Mouse (Mus musculus) heart, embryonic 12.5 days (tissue): ENCODE measurements at regions not wholly inside any gene's neighbourhood (a gene's known extent, or its start where the extent isn't known, plus 50 kb on each side); places are given as distances from the start of the nearest gene placed in this dataset.

Source experiments
- ATAC-seq: fragments of 200-750 bp; cut with Nextera tagmentation; 2 replicates; pipeline ENCODE4 v1.8.0; 2017; ENCODE audit warnings: moderate TSS enrichment, moderate library complexity; ENCODE audit not compliant: insufficient number of reproducible peaks, low FRiP score
- H3K27ac ChIP-seq: fragments of 300-500 bp; sonication (generic); 2 replicates; pipeline ENCODE4 v1.5.1; 2016; ENCODE audit warnings: mild to moderate bottlenecking, moderate library complexity; ENCODE audit not compliant: poor library complexity, severe bottlenecking
- H3K27me3 ChIP-seq: fragments of 300-500 bp; sonication (generic); replicated peaks from 2 replicates; pipeline ENCODE4 v1.6.1; 2016; ENCODE audit warnings: mild to moderate bottlenecking, moderate library complexity
- H3K36me3 ChIP-seq: fragments of 300-500 bp; sonication (generic); 2 replicates; pipeline ENCODE4 v1.6.1; 2016; ENCODE audit warnings: mild to moderate bottlenecking, moderate library complexity
- H3K4me1 ChIP-seq: fragments of 300-500 bp; sonication (generic); replicated peaks from 2 replicates; pipeline ENCODE4 v1.6.1; 2016; ENCODE audit warnings: mild to moderate bottlenecking
- H3K4me2 ChIP-seq: fragments of 300-500 bp; sonication (generic); 2 replicates; pipeline ENCODE4 v1.6.1; 2016; ENCODE audit warnings: mild to moderate bottlenecking, moderate library complexity
- H3K4me3 ChIP-seq: fragments of 300-500 bp; sonication (generic); 2 replicates; pipeline ENCODE4 v1.5.1; 2016; ENCODE audit warnings: mild to moderate bottlenecking
- H3K9ac ChIP-seq: fragments of 300-500 bp; sonication (generic); 2 replicates; pipeline ENCODE4 v1.6.1; 2016; ENCODE audit warnings: mild to moderate bottlenecking, moderate library complexity
- H3K9me3 ChIP-seq: fragments of 300-500 bp; sonication (generic); replicated peaks from 2 replicates; pipeline ENCODE4 v1.6.1; 2016; ENCODE audit warnings: mild to moderate bottlenecking, moderate library complexity
- WGBS: fragments of 180-500 bp; shearing (Covaris S2); methylation state at CpG from one replicate; pipeline ENCODE4 v1.1.7; 2016; 5-methylcytosine and 5-hydroxymethylcytosine counted together

DNA sequence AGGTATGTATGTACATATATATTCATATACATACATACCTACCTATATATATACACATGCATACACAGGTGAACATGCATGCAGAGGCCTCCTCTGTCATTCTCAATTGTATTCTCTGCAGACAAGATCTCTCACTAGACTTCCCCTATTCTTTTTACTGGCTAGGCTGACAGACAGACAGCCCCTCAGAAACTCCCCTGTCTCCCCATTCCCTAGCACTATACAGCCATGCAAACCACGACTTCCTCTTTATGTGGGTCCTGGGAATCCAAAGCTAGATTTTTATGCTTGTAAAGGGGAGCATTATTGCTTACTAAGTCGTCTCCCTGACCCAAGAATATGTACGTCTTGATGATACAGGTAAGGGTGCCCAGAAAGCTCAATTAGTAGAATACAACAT lies 86.9 kb downstream of the Fam124b start:
- H3K4me2 ChIP-seq: no peak overlapping the region
- ATAC-seq: no peak
- H3K27me3 ChIP-seq: no peaks in the 10 kb centered on the region
- no peaks in the 10 kb centered on the region for H3K4me1 ChIP-seq
- no peak overlapping the region for H3K4me3 ChIP-seq
- 61% methylated on average over 3 of the region's 3 CpGs for WGBS
- no peaks in the 10 kb centered on the region for H3K9me3 ChIP-seq
- H3K36me3 ChIP-seq: no peaks in the 10 kb centered on the region
- H3K27ac ChIP-seq: no peak overlapping the region
- no peak overlapping the region for H3K9ac ChIP-seq

DNA sequence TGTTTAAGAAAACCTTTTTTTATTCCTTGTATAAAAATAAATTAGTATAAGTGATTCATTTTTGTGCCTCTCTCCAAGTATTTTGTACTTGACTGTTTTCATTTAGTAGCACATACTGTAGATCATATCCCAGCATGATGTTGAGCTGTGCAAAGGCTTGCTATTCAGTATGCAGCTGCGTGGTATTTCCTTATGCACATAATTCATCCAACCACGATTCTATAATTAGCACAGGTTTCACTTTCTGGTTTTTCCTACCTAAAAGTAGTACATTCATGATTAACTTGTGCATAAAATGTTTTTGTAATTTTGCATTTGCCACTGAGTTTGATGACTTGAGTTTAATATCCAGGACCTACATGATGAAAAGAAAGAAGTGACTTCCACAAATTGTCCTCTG lies 94.3 kb downstream of the Fam124b start:
- Histone ChIP-seq H3K4me3 (no peak overlapping the region), H3K36me3 (no peaks in the 10 kb centered on the region), H3K4me1 (no peaks in the 10 kb centered on the region), H3K4me2 (no peak overlapping the region), H3K27ac (no peak overlapping the region), H3K27me3 (no peaks in the 10 kb centered on the region), H3K9me3 (no peaks in the 10 kb centered on the region), H3K9ac (no peak overlapping the region)
- ATAC-seq: no peak
- WGBS: 82% methylated on average over 2 of the region's 2 CpGs

DNA sequence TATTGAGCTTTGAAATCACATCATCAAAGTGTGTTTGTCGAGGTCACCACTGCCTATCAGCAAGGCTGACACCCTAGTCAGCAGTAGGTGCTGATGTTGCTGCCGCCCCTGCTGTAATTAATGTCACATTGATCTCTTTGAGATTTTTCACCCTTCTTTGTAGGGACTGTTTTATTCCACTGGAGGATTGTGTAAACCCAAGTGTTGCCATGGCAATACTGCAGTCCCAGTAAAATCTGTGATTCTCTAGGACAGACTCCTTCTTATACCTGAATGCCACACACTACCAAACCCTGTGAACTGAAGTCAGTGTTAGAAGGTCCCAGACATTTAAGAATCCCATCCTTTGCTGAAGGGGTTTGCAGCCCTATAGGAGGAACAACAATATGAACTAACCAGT lies 102.4 kb downstream of the Fam124b start:
- no peaks in the 10 kb centered on the region for H3K27me3 ChIP-seq
- no peak for ATAC-seq
- no peaks in the 10 kb centered on the region for H3K4me1 ChIP-seq
- no peak overlapping the region for H3K27ac ChIP-seq
- no peaks in the 10 kb centered on the region for H3K9me3 ChIP-seq
- H3K9ac ChIP-seq: no peak overlapping the region
- H3K36me3 ChIP-seq: no peaks in the 10 kb centered on the region
- WGBS: 73% methylated on average over 2 of the region's 2 CpGs
- H3K4me3 ChIP-seq: no peak overlapping the region
- no peak overlapping the region for H3K4me2 ChIP-seq

DNA sequence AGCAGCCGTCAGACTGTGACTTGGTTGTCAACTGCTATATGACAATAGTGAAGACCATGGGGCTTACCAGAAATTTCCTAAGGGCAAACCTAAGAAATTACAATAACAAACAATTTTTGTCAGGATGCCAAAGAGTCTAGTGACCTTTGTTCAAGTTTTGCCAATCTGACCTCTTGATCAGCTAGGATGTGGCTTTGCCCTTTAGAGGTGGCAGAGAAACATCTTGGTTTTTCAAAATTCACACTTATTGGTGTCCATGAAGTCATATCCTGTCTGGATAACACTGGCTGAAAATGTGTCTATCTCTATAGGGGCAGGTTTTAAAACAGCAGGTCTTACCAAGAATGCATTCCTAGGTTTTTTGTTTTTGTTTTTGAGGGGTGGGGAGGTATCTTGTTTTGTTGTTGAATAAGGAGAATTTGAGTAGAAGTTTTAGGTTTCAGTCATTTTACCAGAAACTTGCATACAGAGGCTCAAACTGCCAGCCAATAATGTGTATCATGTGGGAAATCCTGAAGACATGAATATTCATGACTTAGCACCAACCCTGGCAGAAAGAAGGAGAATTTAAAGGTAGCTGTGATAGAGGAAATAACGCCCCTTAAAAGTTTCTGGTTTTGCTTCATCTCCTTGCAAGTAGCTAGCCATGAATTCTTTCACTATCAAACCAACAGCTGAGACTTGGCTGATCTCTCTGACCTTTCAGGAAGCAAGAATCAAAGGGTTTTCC lies 110.4 kb downstream of the Fam124b start:
- Histone ChIP-seq H3K4me1 (no peaks in the 10 kb centered on the region), H3K9ac (no peak overlapping the region), H3K27me3 (no peaks in the 10 kb centered on the region), H3K36me3 (no peaks in the 10 kb centered on the region), H3K9me3 (no peaks in the 10 kb centered on the region), H3K27ac (no peak overlapping the region), H3K4me3 (no peak overlapping the region), H3K4me2 (no peak overlapping the region)
- WGBS: 46% methylated on average over 2 of the region's 2 CpGs
- no peak; the same call in 1 of the 2 replicates for ATAC-seq

DNA sequence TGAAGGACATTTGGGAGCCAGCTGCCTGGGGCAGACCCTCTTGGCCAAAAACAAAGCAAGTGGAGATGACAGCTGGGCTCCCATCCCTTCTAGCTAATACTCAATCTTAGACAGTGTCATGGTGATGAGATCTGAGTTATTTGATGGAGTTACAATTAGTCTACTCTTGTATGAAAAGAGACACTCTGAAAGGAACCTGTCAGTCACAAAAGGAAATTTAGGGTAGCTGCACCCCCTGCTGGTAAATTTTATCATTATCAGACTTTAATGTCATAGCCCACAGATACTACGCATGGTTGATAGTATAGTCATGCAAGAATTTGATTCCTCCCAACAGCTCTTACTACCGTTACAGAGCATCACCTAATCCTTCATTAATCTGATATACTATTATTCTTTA lies 112.0 kb downstream of the Fam124b start:
- no peak overlapping the region for H3K9ac ChIP-seq
- ATAC-seq: no peak
- no peaks in the 10 kb centered on the region for H3K27me3 ChIP-seq
- H3K36me3 ChIP-seq: no peaks in the 10 kb centered on the region
- no peak overlapping the region for H3K4me3 ChIP-seq
- no peaks in the 10 kb centered on the region for H3K4me1 ChIP-seq
- H3K4me2 ChIP-seq: no peak overlapping the region
- no peak overlapping the region for H3K27ac ChIP-seq
- WGBS: 68% methylated on average over 2 of the region's 2 CpGs
- no peaks in the 10 kb centered on the region for H3K9me3 ChIP-seq

DNA sequence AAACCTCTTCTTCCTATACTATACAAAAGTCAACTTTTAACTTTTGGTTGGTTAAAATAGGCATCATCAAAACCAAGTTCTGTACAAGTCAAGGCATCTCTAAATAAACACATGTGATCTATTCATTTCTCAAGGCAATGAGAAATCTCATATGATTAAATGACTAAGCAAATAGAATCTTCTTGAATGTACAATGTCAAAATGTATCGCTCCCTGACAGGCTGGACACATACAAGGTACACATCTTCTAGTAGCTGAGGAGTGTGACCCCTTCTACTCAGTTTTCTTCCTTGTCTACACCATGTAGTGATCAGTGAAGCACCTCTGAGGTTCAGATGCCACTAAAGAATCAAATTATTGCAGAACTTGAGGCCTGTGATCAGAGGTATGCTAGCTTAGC lies 120.0 kb downstream of the Fam124b start:
- no peak overlapping the region for H3K9ac ChIP-seq
- no peaks in the 10 kb centered on the region for H3K4me1 ChIP-seq
- H3K36me3 ChIP-seq: no peaks in the 10 kb centered on the region
- H3K27ac ChIP-seq: no peak overlapping the region
- H3K4me3 ChIP-seq: no peak overlapping the region
- 89% methylated on average over 1 of the region's 1 CpGs for WGBS
- H3K9me3 ChIP-seq: 0 out of 2 replicates have a peak, but pooled peaks cover 2% of the 10 kb centered on the region
- ATAC-seq: no peak
- no peaks in the 10 kb centered on the region for H3K27me3 ChIP-seq
- no peak overlapping the region for H3K4me2 ChIP-seq

DNA sequence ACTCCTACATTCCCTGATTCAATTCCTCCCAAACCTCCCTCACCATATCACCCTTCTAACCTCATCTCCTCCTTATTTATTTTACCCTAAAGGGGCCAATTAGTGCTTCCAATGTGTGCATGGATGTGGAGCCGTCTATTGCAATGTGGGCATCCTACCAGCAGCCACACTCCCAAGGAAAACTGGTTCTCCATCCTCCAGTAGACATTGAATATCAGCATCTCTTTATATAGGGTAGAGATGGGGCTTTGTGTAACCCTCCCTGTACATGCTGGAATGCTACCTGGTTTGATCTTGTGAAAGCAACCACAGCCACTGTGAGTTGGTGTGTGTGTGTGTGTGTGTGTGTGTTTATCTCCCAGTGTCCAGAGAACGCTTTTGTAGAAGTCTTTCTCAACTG lies 126.5 kb downstream of the Fam124b start:
- ATAC-seq: no peak

DNA sequence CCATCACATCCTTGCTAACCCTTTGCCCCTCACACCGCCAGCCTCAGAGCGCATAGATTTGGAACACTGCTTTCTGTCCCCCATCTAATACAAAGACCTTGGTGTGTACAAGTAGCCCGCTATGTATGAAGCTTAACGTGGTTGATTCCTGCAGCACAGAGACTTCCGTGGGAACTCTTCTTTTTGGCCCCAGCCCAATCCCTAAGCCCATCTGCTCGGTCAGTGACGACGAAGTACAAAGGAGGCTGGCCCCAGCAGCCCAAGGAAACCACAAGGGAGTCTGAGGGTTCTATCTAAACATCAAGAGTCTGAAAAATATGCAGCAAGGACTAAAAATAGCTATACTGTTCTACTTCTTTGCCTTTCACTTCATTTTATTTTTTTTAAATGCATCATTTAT lies 126.9 kb downstream of the Fam124b start:
- Histone ChIP-seq H3K27ac (no peak overlapping the region), H3K4me3 (no peak overlapping the region), H3K4me2 (no peak overlapping the region), H3K9me3 (0 out of 2 replicates have a peak, but pooled peaks cover 2% of the 10 kb centered on the region), H3K36me3 (no peaks in the 10 kb centered on the region), H3K27me3 (no peaks in the 10 kb centered on the region), H3K9ac (no peak overlapping the region), H3K4me1 (no peaks in the 10 kb centered on the region)
- no peak for ATAC-seq
- WGBS: 70% methylated on average over 8 of the region's 8 CpGs

More for the DNA sequence above, 126.5 kb downstream of the Fam124b start:
- Histone ChIP-seq H3K9ac (no peak overlapping the region), H3K4me1 (no peaks in the 10 kb centered on the region), H3K36me3 (no peaks in the 10 kb centered on the region), H3K4me3 (no peak overlapping the region), H3K27me3 (no peaks in the 10 kb centered on the region), H3K27ac (no peak overlapping the region), H3K4me2 (no peak overlapping the region), H3K9me3 (0 out of 2 replicates have a peak, but pooled peaks cover 2% of the 10 kb centered on the region)
- WGBS: 60% methylated on average over 2 of the region's 2 CpGs

DNA sequence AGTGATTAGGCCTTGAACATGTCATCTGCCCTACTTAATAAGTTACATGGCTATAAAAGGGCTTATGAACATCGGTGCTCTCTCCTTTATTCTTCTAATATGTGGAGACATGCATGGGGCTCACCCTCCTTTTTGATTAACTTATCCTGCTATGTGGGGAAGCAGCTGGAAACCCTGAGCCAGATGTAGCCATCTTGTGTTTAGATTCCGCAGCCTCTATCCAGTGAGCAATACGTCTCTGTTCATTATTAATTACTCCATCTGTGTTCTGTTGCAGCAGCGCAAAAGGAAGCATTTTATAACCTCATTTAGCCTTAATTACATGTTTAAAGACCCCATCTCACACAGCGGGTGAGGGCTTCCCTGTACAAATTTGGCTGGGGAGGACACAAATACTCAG lies 129.6 kb downstream of the Fam124b start:
- no peak overlapping the region for H3K27ac ChIP-seq
- no peak overlapping the region for H3K4me3 ChIP-seq
- 87% methylated on average over 5 of the region's 5 CpGs for WGBS
- H3K9ac ChIP-seq: no peak overlapping the region
- no peak overlapping the region for H3K4me2 ChIP-seq
- H3K9me3 ChIP-seq: no peaks in the 10 kb centered on the region
- no peaks in the 10 kb centered on the region for H3K27me3 ChIP-seq
- H3K4me1 ChIP-seq: no peaks in the 10 kb centered on the region
- no peak for ATAC-seq
- H3K36me3 ChIP-seq: no peaks in the 10 kb centered on the region

DNA sequence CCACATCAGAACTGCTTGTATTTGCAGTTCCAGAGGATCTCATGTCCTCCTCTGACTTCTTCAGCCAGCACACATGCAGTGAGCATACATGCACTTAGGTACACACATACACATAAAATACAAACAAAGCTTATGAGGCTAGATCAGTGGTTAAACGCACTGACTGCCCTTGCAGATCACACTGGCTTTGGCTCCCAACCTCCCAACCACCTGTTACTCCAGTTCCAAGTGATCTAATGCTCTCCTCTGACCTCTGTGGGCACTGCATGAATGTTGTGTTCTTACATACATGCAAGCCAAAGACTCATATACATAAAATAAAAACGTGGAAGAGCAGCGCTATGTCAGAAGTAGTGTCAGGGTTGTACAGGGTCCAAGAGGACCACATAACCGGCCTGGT lies 141.9 kb downstream of the Fam124b start:
- H3K9ac ChIP-seq: no peak overlapping the region
- no peaks in the 10 kb centered on the region for H3K27me3 ChIP-seq
- no peak overlapping the region for H3K27ac ChIP-seq
- no peak for ATAC-seq
- H3K4me3 ChIP-seq: no peak overlapping the region
- no peak overlapping the region for H3K4me2 ChIP-seq
- no peaks in the 10 kb centered on the region for H3K4me1 ChIP-seq
- 76% methylated on average over 4 of the region's 4 CpGs for WGBS
- H3K9me3 ChIP-seq: no peaks in the 10 kb centered on the region
- H3K36me3 ChIP-seq: no peaks in the 10 kb centered on the region

DNA sequence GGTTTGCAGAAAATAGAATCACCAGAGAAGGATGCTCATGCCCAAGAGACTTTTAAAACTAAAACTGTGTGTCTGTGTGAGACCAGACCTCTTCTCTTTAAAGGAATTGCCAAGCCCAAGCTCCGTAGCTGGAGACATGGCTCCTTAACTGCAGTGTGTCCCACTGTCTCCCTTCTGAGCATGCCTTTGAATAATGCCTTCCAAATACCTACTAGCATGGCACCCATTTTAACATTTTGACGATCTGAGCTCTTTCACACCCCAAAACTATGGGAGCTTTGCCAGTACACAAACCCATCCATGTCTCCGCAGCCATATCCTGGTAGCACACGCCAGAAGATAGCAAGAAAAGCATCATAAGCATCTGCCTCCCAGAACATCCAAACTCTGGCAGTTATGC lies 143.9 kb downstream of the Fam124b start:
- 83% methylated on average over 4 of the region's 4 CpGs for WGBS
- Histone ChIP-seq H3K9ac (no peak overlapping the region), H3K4me3 (no peak overlapping the region), H3K27me3 (no peaks in the 10 kb centered on the region), H3K4me1 (no peaks in the 10 kb centered on the region), H3K9me3 (no peaks in the 10 kb centered on the region), H3K27ac (no peak overlapping the region), H3K4me2 (no peak overlapping the region), H3K36me3 (no peaks in the 10 kb centered on the region)
- no peak for ATAC-seq

DNA sequence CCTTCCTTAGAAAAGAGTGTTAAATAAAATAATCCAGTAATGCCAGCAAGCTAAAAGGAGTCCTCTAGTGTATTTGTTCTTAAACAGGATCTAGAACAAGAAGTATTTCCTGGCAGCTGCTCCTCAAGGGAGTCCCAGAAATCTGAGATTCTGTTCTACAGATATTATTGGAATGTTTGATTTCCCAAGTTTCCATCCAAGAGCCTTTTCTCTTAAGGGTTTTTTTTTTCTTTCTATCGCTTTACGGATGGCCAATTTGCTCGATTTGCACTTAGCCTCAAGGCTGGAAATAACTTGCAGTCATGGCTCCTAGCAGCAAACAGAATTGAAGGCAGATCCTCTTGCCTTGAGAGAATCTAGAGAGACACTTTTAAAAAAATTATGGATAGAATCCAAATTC lies 144.3 kb downstream of the Fam124b start:
- no peak for ATAC-seq
- Histone ChIP-seq H3K27me3 (no peaks in the 10 kb centered on the region), H3K27ac (no peak overlapping the region), H3K4me3 (no peak overlapping the region), H3K9me3 (no peaks in the 10 kb centered on the region), H3K9ac (no peak overlapping the region), H3K36me3 (no peaks in the 10 kb centered on the region), H3K4me1 (no peaks in the 10 kb centered on the region), H3K4me2 (no peak overlapping the region)
- WGBS: 88% methylated on average over 3 of the region's 3 CpGs
